Mouse (Mus musculus) left cerebral cortex, postnatal 4 days (tissue): ENCODE data around the gene Prrg1. TPM values are rescaled to one million over a fixed set of nuclear protein-coding genes. Genes with fewer than 3 reads are reported as not detected.
"Not testable (repeated sequence)": the region's sequence is repeated elsewhere in the genome, so short reads cannot be mapped to it uniquely, and the experiment has no call there.

Experiments used
- DNase-seq: peaks from one replicate; pipeline ENCODE4 v3.0.0-alpha.2; 2022
- intact Hi-C: fragments of 180-260 bp; cut with DNase I; formaldehyde crosslinking; loops from one replicate; pipeline ENCODE4 v1.15.1; 2025
- total RNA-seq, 2 experiments: library from RNA; stranded (reverse); gene quantifications; 2 replicates each; pipeline ENCODE4 v1.2.3; 2021

The Prrg1 gene
- 1 to 10 TPM; 3.1 to 5.2 TPM for total RNA-seq

- intact Hi-C loops, result no loop called here
- peak; percentile 72 for DNase-seq
Measured at GRCm38 (mm10) chrX:78583202-78584004, at the start of gene Prrg1. Gene Prrg1, minus strand, starts transcription at chrX:78583896.

GRCm38 (mm10) chrX:78605814-78606213 is 22.1 kb upstream of the Prrg1 start:
- intact Hi-C loops, result no loop called here
- no peak for DNase-seq

- intact Hi-C loops, result no loop called here
- DNase-seq, result no peak
Measured at GRCm38 (mm10) chrX:78593138-78593537, 9.4 kb upstream of the Prrg1 start.

GRCm38 (mm10) chrX:78582854-78583201 is 868 bp downstream of the Prrg1 start:
- DNase-seq, result peak; percentile 59
- intact Hi-C loops, result no loop called here

GRCm38 (mm10) chrX:78563451-78563850 is 20.2 kb downstream of the Prrg1 start:
- intact Hi-C loops, result no loop called here
- DNase-seq, result no peak

GRCm38 (mm10) chrX:78553399-78553798 is 30.3 kb downstream of the Prrg1 start:
- intact Hi-C loops, result no loop called here
- DNase-seq, result no peak

- intact Hi-C loops, result no loop called here
- DNase-seq, result no peak
Measured at GRCm38 (mm10) chrX:78552704-78553103, 31.0 kb downstream of the Prrg1 start.

GRCm38 (mm10) chrX:78547696-78548095 is 36.0 kb downstream of the Prrg1 start:
- intact Hi-C loops, result no loop called here
- no peak for DNase-seq

- no peak for DNase-seq
- intact Hi-C loops, result no loop called here
Measured at GRCm38 (mm10) chrX:78539734-78540133, 44.0 kb downstream of the Prrg1 start.

GRCm38 (mm10) chrX:78538632-78539316 is 44.9 kb downstream of the Prrg1 start:
- intact Hi-C loops, result no loop called here
- no peak for DNase-seq

- no peak for DNase-seq
- intact Hi-C loops, result no loop called here
Measured at GRCm38 (mm10) chrX:78518301-78518700, 65.4 kb downstream of the Prrg1 start.

- intact Hi-C loops, result no loop called here
Measured at GRCm38 (mm10) chrX:78482987-78483386, 100.7 kb downstream of the Prrg1 start.

GRCm38 (mm10) chrX:78479710-78480109 is 104.0 kb downstream of the Prrg1 start:
- intact Hi-C loops, result no loop called here
- DNase-seq, result no peak

More at GRCm38 (mm10) chrX:78482987-78483386, 100.7 kb downstream of the Prrg1 start:
- DNase-seq, result no peak

GRCm38 (mm10) chrX:78434357-78434756 is 149.3 kb downstream of the Prrg1 start:
- intact Hi-C loops, result no loop called here
- peak; percentile 66 for DNase-seq

- intact Hi-C loops, DNase-seq: not testable (repeated sequence)
Measured at GRCm38 (mm10) chrX:78403346-78403745, 180.3 kb downstream of the Prrg1 start.

Other genes with a start within 250 kb of the Prrg1 start
- not detected for gene 4930480E11Rik, start 214.3 kb downstream of the Prrg1 start, total RNA-seq
- not detected for gene Fam47c, start 153.9 kb upstream of the Prrg1 start, total RNA-seq